Mouse (Mus musculus): ENCODE measurements around the gene Oaz2. TPM values are rescaled to one million over a fixed set of nuclear protein-coding genes. Genes with fewer than 3 reads are reported as not detected.
"Not testable (repeated sequence)": the region's sequence is repeated elsewhere in the genome, so short reads cannot be mapped to it uniquely, and the experiment has no call there.

The Oaz2 gene
- total and polyA plus RNA-seq, 3 experiments = 16.2 to 85.7 (median 39.3) TPM

GRCm38 (mm10) chr9:65680938-65681633, 13.3 kb downstream of the Oaz2 start:
- Histone ChIP-seq H3K9me3 (replicated peaks) (no peaks in the 10 kb centered on the region), H3K4me3 (ENCODE audit: low read depth, low read length) (no peak overlapping the region), H3K27me3 (ENCODE audit: insufficient read depth, low read length) (no peaks in the 10 kb centered on the region), H3K36me3 (replicated peaks) (peaks cover 37% of the 10 kb centered on the region), H3K4me1 (ENCODE audit: insufficient read depth, low read depth, low read length) (peaks cover 36% of the 10 kb centered on the region)
- TF ChIP-seq CTCF (IDR thresholded peaks at IDR 0.05; ENCODE audit: low read depth, low read length) = no peak
- no peak for TF ChIP-seq TAL1 (conservative IDR thresholded peaks at IDR 0.05; ENCODE audit: low read depth, low read length)
- TF ChIP-seq GATA2 (IDR thresholded peaks at IDR 0.05; ENCODE audit: borderline replicate concordance, low read depth, low read length) = no peak
- TF ChIP-seq GATA1 (IDR thresholded peaks at IDR 0.05; ENCODE audit: borderline replicate concordance, low read length) = no peak
- TF ChIP-seq POLR2AphosphoS5 (IDR thresholded peaks at IDR 0.05; ENCODE audit: insufficient replicate concordance, low read depth, low read length) = no peak
- DNase-seq (ENCODE audit: low spot score) (no peak), ATAC-seq (ENCODE audit: extremely low read depth, insufficient number of reproducible peaks, low FRiP score, poor library complexity, severe bottlenecking) (no peak)

GRCm38 (mm10) chr9:65681634-65681940, 13.8 kb downstream of the Oaz2 start:
- Histone ChIP-seq H3K4me3 (ENCODE audit: low read depth, low read length) (no peak overlapping the region), H3K9me3 (replicated peaks) (no peaks in the 10 kb centered on the region), H3K36me3 (replicated peaks) (peaks cover 42% of the 10 kb centered on the region), H3K4me1 (ENCODE audit: insufficient read depth, low read depth, low read length) (peaks cover 38% of the 10 kb centered on the region), H3K27me3 (ENCODE audit: insufficient read depth, low read length) (no peaks in the 10 kb centered on the region)
- DNase-seq (ENCODE audit: low spot score) (no peak), ATAC-seq (ENCODE audit: extremely low read depth, insufficient number of reproducible peaks, low FRiP score, poor library complexity, severe bottlenecking) (no peak)
- TF ChIP-seq TAL1 (conservative IDR thresholded peaks at IDR 0.05; ENCODE audit: low read depth, low read length) = no peak
- TF ChIP-seq CTCF (IDR thresholded peaks at IDR 0.05; ENCODE audit: low read depth, low read length) = no peak
- no peak for TF ChIP-seq GATA1 (IDR thresholded peaks at IDR 0.05; ENCODE audit: borderline replicate concordance, low read length)
- TF ChIP-seq POLR2AphosphoS5 (IDR thresholded peaks at IDR 0.05; ENCODE audit: insufficient replicate concordance, low read depth, low read length) = no peak
- TF ChIP-seq GATA2 (IDR thresholded peaks at IDR 0.05; ENCODE audit: borderline replicate concordance, low read depth, low read length) = no peak

GRCm38 (mm10) chr9:65682183-65682582, 14.4 kb downstream of the Oaz2 start:
- DNase-seq (ENCODE audit: low spot score) = no peak
- Histone ChIP-seq H3K9me3 (replicated peaks) (no peaks in the 10 kb centered on the region), H3K4me1 (ENCODE audit: insufficient read depth, low read depth, low read length) (peaks cover 35% of the 10 kb centered on the region), H3K4me3 (ENCODE audit: low read depth, low read length) (no peak overlapping the region), H3K36me3 (replicated peaks) (peaks cover 45% of the 10 kb centered on the region), H3K27me3 (ENCODE audit: insufficient read depth, low read length) (no peaks in the 10 kb centered on the region)
- ATAC-seq (ENCODE audit: extremely low read depth, insufficient number of reproducible peaks, low FRiP score, poor library complexity, severe bottlenecking) = no peak
- TF ChIP-seq GATA2 (IDR thresholded peaks at IDR 0.05; ENCODE audit: borderline replicate concordance, low read depth, low read length) = no peak
- TF ChIP-seq TAL1 (conservative IDR thresholded peaks at IDR 0.05; ENCODE audit: low read depth, low read length) = no peak
- TF ChIP-seq CTCF (IDR thresholded peaks at IDR 0.05; ENCODE audit: low read depth, low read length) = no peak
- no peak for TF ChIP-seq GATA1 (IDR thresholded peaks at IDR 0.05; ENCODE audit: borderline replicate concordance, low read length)
- no peak for TF ChIP-seq POLR2AphosphoS5 (IDR thresholded peaks at IDR 0.05; ENCODE audit: insufficient replicate concordance, low read depth, low read length)

- Histone ChIP-seq H3K4me1 (ENCODE audit: insufficient read depth, low read depth, low read length) (peaks cover 35% of the 10 kb centered on the region), H3K9me3 (replicated peaks) (no peaks in the 10 kb centered on the region), H3K36me3 (replicated peaks) (peaks cover 53% of the 10 kb centered on the region), H3K4me3 (ENCODE audit: low read depth, low read length) (no peak overlapping the region), H3K27me3 (ENCODE audit: insufficient read depth, low read length) (no peaks in the 10 kb centered on the region)
- no peak for ATAC-seq (ENCODE audit: extremely low read depth, insufficient number of reproducible peaks, low FRiP score, poor library complexity, severe bottlenecking)
- TF ChIP-seq TAL1 (conservative IDR thresholded peaks at IDR 0.05; ENCODE audit: low read depth, low read length) (no peak), GATA1 (IDR thresholded peaks at IDR 0.05; ENCODE audit: borderline replicate concordance, low read length) (no peak), GATA2 (IDR thresholded peaks at IDR 0.05; ENCODE audit: borderline replicate concordance, low read depth, low read length) (no peak), CTCF (IDR thresholded peaks at IDR 0.05; ENCODE audit: low read depth, low read length) (no peak; the same call in 1 of the 2 replicates), POLR2AphosphoS5 (IDR thresholded peaks at IDR 0.05; ENCODE audit: insufficient replicate concordance, low read depth, low read length) (no peak)
- DNase-seq (ENCODE audit: low spot score) = no peak
Observed at GRCm38 (mm10) chr9:65682994-65683393, 15.2 kb downstream of the Oaz2 start.

GRCm38 (mm10) chr9:65684704-65685103, 16.9 kb downstream of the Oaz2 start:
- H3K9me3 ChIP-seq (replicated peaks) = no peaks in the 10 kb centered on the region
- DNase-seq (ENCODE audit: low spot score) = no peak
- TF ChIP-seq CTCF (IDR thresholded peaks at IDR 0.05; ENCODE audit: low read depth, low read length) (no peak), TAL1 (conservative IDR thresholded peaks at IDR 0.05; ENCODE audit: low read depth, low read length) (no peak), POLR2AphosphoS5 (IDR thresholded peaks at IDR 0.05; ENCODE audit: insufficient replicate concordance, low read depth, low read length) (no peak), GATA1 (IDR thresholded peaks at IDR 0.05; ENCODE audit: borderline replicate concordance, low read length) (no peak), GATA2 (IDR thresholded peaks at IDR 0.05; ENCODE audit: borderline replicate concordance, low read depth, low read length) (no peak)
- H3K4me1 ChIP-seq (ENCODE audit: insufficient read depth, low read depth, low read length) = peaks cover 26% of the 10 kb centered on the region
- no peaks in the 10 kb centered on the region for H3K27me3 ChIP-seq (ENCODE audit: insufficient read depth, low read length)
- no peak overlapping the region for H3K4me3 ChIP-seq (ENCODE audit: low read depth, low read length)
- peaks cover 53% of the 10 kb centered on the region for H3K36me3 ChIP-seq (replicated peaks)
- ATAC-seq (ENCODE audit: extremely low read depth, insufficient number of reproducible peaks, low FRiP score, poor library complexity, severe bottlenecking) = no peak

GRCm38 (mm10) chr9:65689869-65690268, 22.1 kb downstream of the Oaz2 start:
- not testable (repeated sequence) for H3K9me3 ChIP-seq (replicated peaks); DNase-seq (ENCODE audit: low spot score); H3K27me3 ChIP-seq (ENCODE audit: insufficient read depth, low read length); H3K4me3 ChIP-seq (ENCODE audit: low read depth, low read length); ATAC-seq (ENCODE audit: extremely low read depth, insufficient number of reproducible peaks, low FRiP score, poor library complexity, severe bottlenecking)
- Histone ChIP-seq H3K36me3 (replicated peaks) (peaks cover 80% of the 10 kb centered on the region), H3K4me1 (ENCODE audit: insufficient read depth, low read depth, low read length) (peaks cover 32% of the 10 kb centered on the region)

Data from G1E (cell line).